Mouse (Mus musculus) limb, embryonic 11.5 days (tissue): ENCODE data around the gene Ppp2r5c. TPM values are rescaled to one million over a fixed set of nuclear protein-coding genes. Genes with fewer than 3 reads are reported as not detected.

Experiments
- ATAC-seq: fragments of 200-750 bp; cut with Nextera tagmentation; 2 replicates; pipeline ENCODE4 v1.8.0; 2017; ENCODE audit warnings: low read depth; ENCODE audit not compliant: insufficient number of reproducible peaks, low FRiP score, low TSS enrichment
- DNase-seq: peaks from one replicate; pipeline ENCODE4 v3.0.0-alpha.2; 2015; ENCODE audit warnings: low spot score
- H3K27ac ChIP-seq: fragments of 300-500 bp; sonication (generic); replicated peaks from 2 replicates; pipeline ENCODE4 v1.5.1; 2014; ENCODE audit warnings: low read depth, mild to moderate bottlenecking, low read length
- H3K27me3 ChIP-seq: fragments of 300-500 bp; sonication (generic); 2 replicates; pipeline ENCODE4 v1.6.1; 2014; ENCODE audit warnings: mild to moderate bottlenecking, low read length, mixed read lengths; ENCODE audit not compliant: control insufficient read depth, insufficient read depth
- H3K36me3 ChIP-seq: fragments of 300-500 bp; sonication (generic); 2 replicates; pipeline ENCODE4 v1.6.1; 2014; ENCODE audit warnings: mild to moderate bottlenecking, low read length, moderate library complexity, mixed read lengths; ENCODE audit not compliant: control insufficient read depth, insufficient read depth
- H3K4me1 ChIP-seq: fragments of 300-500 bp; sonication (generic); 2 replicates; pipeline ENCODE4 v1.6.1; 2014; ENCODE audit warnings: low read length, mixed read lengths; ENCODE audit not compliant: control insufficient read depth, insufficient read depth
- H3K4me2 ChIP-seq: fragments of 300-500 bp; sonication (generic); 2 replicates; pipeline ENCODE4 v1.6.1; 2014; ENCODE audit warnings: low read depth, mild to moderate bottlenecking, moderate library complexity; ENCODE audit not compliant: severe bottlenecking
- H3K4me3 ChIP-seq: fragments of 300-500 bp; sonication (generic); 2 replicates; pipeline ENCODE4 v1.5.1; 2014; ENCODE audit warnings: low read depth, low read length
- H3K9ac ChIP-seq: fragments of 300-500 bp; sonication (generic); 2 replicates; pipeline ENCODE4 v1.6.1; 2014; ENCODE audit warnings: mild to moderate bottlenecking, low read length
- H3K9me3 ChIP-seq: fragments of 300-500 bp; sonication (generic); 2 replicates; pipeline ENCODE4 v1.6.1; 2016; ENCODE audit warnings: low read length; ENCODE audit not compliant: control insufficient read depth
- WGBS: fragments of 180-500 bp; shearing (Covaris S2); extraction: QIAGEN DNeasy Blood & Tissue Kit; methylation state at CpG from one replicate; pipeline ENCODE4 v1.1.7; 2014; 5-methylcytosine and 5-hydroxymethylcytosine counted together
- polyA plus RNA-seq: library from polyadenylated mRNA; unstranded; fragments of >200 nt; fragmentation: Nextera tagmentation; extraction: Ambion mirVana; gene quantifications from 2 replicates; pipeline ENCODE4 v1.2.1, GENCODE M21; 2014

Gene Ppp2r5c
- polyA plus RNA-seq, result 156 and 158 TPM in 2 replicates

DNA sequence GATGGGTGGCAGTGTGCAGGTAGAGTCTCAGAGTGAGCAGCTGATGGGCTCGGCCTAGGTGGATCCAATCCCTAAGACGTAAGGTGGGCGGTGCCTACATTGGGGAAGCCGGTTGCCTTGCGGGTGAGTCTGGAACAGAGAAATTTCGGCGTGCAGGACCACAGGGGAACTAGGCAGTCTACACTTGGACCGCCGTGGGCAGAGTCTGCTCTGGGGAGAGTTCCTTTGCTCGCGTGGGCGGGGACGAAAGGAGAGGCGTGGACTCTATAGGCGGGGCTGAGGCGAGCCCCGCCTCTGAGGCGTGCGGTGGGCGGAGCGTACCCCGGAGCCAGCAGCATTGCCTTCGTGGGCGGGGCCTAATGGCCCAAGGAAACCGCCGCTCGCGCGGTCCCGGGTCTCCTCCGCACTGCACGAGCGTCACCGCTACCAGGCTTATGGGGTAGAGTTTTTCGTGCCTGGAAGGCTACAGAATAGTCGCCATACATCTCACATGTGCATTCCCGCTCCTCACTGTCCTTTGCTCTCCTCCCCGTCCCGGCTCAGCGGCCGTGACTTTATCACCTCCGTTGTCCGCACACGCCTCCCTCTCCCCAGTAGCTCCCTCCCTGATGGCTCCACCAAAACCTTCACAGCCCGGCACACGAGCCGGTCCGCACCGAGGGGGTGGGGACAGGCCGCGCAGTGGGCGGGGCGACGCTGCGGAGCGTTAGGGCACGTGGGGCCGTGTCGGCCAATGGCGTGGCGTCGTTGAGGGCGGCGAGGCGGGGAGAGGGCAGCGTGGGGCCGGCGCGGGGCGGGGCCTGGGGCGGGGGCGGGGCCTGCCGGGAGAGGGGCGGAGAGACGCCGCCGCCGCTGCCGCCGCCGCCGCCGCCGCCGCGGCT lies at the start of gene Ppp2r5c:
Gene Ppp2r5c, plus strand, starts transcription at position 831 of the 881 bp plus-strand sequence.
- Histone ChIP-seq H3K4me1 (no peaks in the 10 kb centered on the region), H3K9ac (peak within 1 kb of the TSS; percentile 82), H3K4me3 (peak within 1 kb of the TSS; percentile 70), H3K27ac (peak within 1 kb of the TSS; percentile 81), H3K27me3 (no peaks in the 10 kb centered on the region; the same call in 1 of the 2 replicates), H3K36me3 (no peaks in the 10 kb centered on the region), H3K9me3 (no peaks in the 10 kb centered on the region), H3K4me2 (peak within 1 kb of the TSS; percentile 78)
- DNase-seq (peak; percentile 95), ATAC-seq (peak; percentile 94)
- under 1% methylated on average over 59 of the region's 86 CpGs for WGBS

GRCm38 (mm10) chr12:110398351-110398750 lies 48.6 kb upstream of the Ppp2r5c start:
- Histone ChIP-seq H3K4me3 (no peak overlapping the region), H3K4me2 (no peak overlapping the region), H3K27me3 (no peaks in the 10 kb centered on the region), H3K36me3 (no peaks in the 10 kb centered on the region), H3K9me3 (no peaks in the 10 kb centered on the region), H3K4me1 (no peaks in the 10 kb centered on the region), H3K9ac (no peak overlapping the region), H3K27ac (no peak overlapping the region)
- ATAC-seq (no peak), DNase-seq (peak; percentile 85)
- 36% methylated on average over 8 of the region's 8 CpGs for WGBS

DNA sequence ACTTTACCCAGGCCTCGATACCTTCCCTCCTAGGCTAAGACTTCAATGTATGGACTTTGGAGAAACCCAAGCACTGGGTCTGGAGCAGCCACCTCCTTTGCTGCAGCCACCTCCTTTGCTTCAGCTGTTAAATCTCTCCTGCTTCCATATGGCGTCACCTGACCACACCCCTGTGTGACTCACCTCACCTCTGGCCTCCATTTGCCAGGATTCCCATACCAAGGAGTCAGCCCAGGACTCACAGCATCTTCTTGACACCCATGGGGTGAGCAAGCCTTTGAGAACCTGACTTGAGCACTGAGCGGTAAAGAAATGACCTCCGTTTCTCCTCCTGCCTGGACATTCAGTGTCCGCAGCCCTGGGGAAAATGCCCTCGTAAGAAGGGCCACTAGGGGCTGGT lies 47.8 kb upstream of the Ppp2r5c start:
- DNase-seq, result no peak
- WGBS, result 91% methylated on average over 6 of the region's 6 CpGs
- Histone ChIP-seq H3K27me3 (no peaks in the 10 kb centered on the region), H3K4me3 (no peak overlapping the region), H3K9ac (no peak overlapping the region), H3K4me2 (no peak overlapping the region), H3K27ac (no peak overlapping the region), H3K36me3 (no peaks in the 10 kb centered on the region), H3K9me3 (no peaks in the 10 kb centered on the region), H3K4me1 (no peaks in the 10 kb centered on the region)
- ATAC-seq, result no peak

DNA sequence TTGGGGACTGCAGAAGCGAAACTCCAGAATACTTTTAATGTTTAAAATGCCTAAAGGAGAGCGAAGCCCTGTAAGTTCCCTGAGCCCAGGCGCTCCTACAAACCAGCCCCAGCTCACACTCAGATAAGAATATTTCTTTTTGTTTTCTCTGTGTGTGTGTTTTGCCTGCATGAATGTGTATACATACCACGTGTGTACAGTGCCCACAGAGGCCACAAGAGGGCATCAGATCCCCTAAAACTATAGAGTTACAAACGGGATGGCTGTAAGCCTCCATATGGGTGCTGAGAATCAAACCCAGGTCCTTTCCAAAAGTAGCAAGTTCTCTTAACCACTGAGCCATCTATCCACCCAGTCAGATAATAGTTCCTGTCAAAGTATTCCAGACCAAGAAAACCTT lies 46.0 kb upstream of the Ppp2r5c start:
- no peak overlapping the region for H3K4me3 ChIP-seq
- H3K4me2 ChIP-seq, result no peak overlapping the region
- no peak overlapping the region for H3K27ac ChIP-seq
- no peaks in the 10 kb centered on the region for H3K27me3 ChIP-seq
- no peaks in the 10 kb centered on the region for H3K9me3 ChIP-seq
- H3K36me3 ChIP-seq, result no peaks in the 10 kb centered on the region
- H3K9ac ChIP-seq, result no peak overlapping the region
- WGBS, result 86% methylated on average over 5 of the region's 5 CpGs
- H3K4me1 ChIP-seq, result no peaks in the 10 kb centered on the region
- DNase-seq (no peak), ATAC-seq (no peak)

GRCm38 (mm10) chr12:110401871-110402270 lies 45.0 kb upstream of the Ppp2r5c start:
- H3K9ac ChIP-seq, result no peak overlapping the region
- no peak overlapping the region for H3K4me3 ChIP-seq

DNA sequence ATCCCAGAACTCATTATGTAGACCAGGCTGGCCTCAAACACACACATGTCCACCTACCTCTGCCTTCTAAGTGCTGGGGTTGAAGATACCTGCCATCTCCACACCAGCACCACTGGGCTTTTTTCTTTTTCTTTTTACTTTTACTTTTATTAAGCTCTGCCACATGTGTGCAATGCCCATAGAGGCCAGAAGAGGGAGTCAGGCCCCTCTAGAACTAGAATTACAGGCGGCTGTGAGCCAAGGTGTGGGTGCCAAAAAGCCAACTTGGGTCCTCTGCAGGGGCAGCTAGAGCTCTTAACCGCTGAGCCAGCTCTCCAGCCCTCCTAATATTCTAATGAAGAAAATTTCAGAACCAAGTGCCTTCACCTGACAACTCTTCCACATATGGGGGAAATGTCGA lies 30.7 kb upstream of the Ppp2r5c start:
- ATAC-seq, result no peak
- Histone ChIP-seq H3K27me3 (no peaks in the 10 kb centered on the region), H3K9ac (no peak overlapping the region), H3K4me3 (no peak overlapping the region), H3K4me1 (no peaks in the 10 kb centered on the region), H3K27ac (no peak overlapping the region), H3K36me3 (no peaks in the 10 kb centered on the region), H3K9me3 (no peaks in the 10 kb centered on the region), H3K4me2 (no peak overlapping the region)
- peak; percentile 32 for DNase-seq
- WGBS, result 50% methylated on average over 3 of the region's 3 CpGs

More at GRCm38 (mm10) chr12:110401871-110402270, 45.0 kb upstream of the Ppp2r5c start:
- no peak for DNase-seq
- no peaks in the 10 kb centered on the region for H3K9me3 ChIP-seq
- H3K4me2 ChIP-seq, result no peak overlapping the region
- H3K27me3 ChIP-seq, result no peaks in the 10 kb centered on the region
- H3K27ac ChIP-seq, result no peak overlapping the region
- WGBS, result 96% methylated on average over 4 of the region's 4 CpGs
- no peak for ATAC-seq
- no peaks in the 10 kb centered on the region for H3K4me1 ChIP-seq
- H3K36me3 ChIP-seq, result no peaks in the 10 kb centered on the region

GRCm38 (mm10) chr12:110417023-110417986 lies 29.6 kb upstream of the Ppp2r5c start:
- ATAC-seq (0 out of 2 replicates have a peak, but pooled peaks have one; percentile 67), DNase-seq (peak; percentile 43)
- Histone ChIP-seq H3K36me3 (no peaks in the 10 kb centered on the region), H3K27me3 (no peaks in the 10 kb centered on the region), H3K4me1 (no peaks in the 10 kb centered on the region), H3K9me3 (no peaks in the 10 kb centered on the region), H3K27ac (no peak overlapping the region), H3K4me2 (no peak overlapping the region), H3K9ac (no peak overlapping the region), H3K4me3 (no peak overlapping the region)
- WGBS, result 50% methylated on average over 28 of the region's 28 CpGs
